In the genomic region with DNA sequence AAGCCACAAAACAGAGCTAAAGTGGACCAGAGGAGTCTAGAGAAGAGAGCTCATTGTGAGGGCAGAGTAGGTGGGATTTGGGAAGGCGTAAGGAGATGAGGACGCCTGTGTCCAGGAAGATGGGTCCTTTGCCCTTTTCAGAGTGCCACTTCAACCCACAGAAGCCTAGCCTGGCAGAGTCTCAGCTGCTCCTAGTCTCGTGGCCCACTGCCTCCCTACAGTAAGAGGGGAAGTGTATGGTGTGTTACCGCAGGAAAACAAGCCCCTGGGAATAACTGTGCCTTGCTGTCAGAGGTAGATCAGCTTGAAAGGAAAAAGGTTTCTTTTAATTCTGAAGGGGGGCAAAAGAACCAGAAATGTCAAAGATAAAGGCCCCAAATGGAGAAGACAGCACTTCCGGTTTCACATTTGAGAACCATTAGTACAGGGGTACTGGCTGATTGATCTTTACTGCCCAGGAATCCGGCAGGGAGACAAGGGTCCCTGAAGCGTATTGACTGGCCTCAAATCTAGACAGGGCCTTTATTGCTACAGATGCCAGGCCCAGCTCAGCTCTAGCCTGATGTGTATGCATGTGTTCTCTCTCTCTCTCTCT, we compare ENCODE assay signal across 1 mouse cellular context.
TF ChIP-seq lines count a peak whose summit lies in the region.

No protein-coding gene starts in this region.

TF ChIP-seq in CH12.LX, 34 proteins besides CTCF, POLR2A, EP300 and RAD21:
- no peak for TF ChIP-seq MEF2A (IDR thresholded peaks at IDR 0.05; ENCODE audit: borderline replicate concordance, low read depth, low read length)
- TF ChIP-seq ZC3H11A (IDR thresholded peaks at IDR 0.05; ENCODE audit: low read depth, low read length): no peak
- TF ChIP-seq NRF1 (IDR thresholded peaks at IDR 0.05; ENCODE audit: low read depth, low read length): no peak
- TF ChIP-seq UBTF (IDR thresholded peaks at IDR 0.05; ENCODE audit: low read depth, low read length): no peak
- TF ChIP-seq NELFE (IDR thresholded peaks at IDR 0.05; ENCODE audit: low read depth, low read length): no peak
- no peak for TF ChIP-seq ZMIZ1 (IDR thresholded peaks at IDR 0.05; ENCODE audit: low read depth, low read length)
- no peak for TF ChIP-seq TBP (conservative IDR thresholded peaks at IDR 0.05; ENCODE audit: low read depth, low read length)
- TF ChIP-seq PAX5 (IDR thresholded peaks at IDR 0.05; ENCODE audit: low read length): no peak
